Mouse (Mus musculus): Measurements from ENCODE around the gene Ppt1. TPM values are rescaled to one million over a fixed set of nuclear protein-coding genes. Genes with fewer than 3 reads are reported as not detected.

The Ppt1 gene
- polyA plus RNA-seq, 1 experiment from 2014 or later = 74.4 TPM

DNA sequence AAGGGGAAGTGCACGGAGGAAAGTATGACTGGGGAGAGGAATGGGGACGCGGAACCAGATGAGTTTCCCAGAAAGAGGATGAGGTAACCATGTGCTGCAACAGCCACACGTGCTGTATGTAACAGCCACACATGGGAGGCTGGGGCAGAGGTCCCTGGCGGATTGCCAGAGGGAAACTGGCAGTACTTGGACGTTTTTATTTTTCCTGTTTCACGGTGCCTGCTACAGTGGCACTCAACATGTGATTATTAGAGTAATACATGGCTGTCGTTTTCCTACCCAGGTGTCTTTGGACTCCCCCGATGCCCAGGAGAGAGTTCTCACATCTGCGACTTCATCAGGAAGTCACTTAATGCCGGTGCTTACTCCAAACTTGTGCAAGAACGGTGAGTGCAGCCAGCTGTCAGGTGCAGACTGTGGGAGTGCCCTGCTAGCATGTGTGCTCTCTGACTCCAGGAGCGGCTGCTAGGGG lies 12.1 kb downstream of the Ppt1 start:
- H3K36me3 ChIP-seq (ENCODE audit: insufficient read depth, low read length) = peaks cover 31% of the 10 kb centered on the region
- H3K4me2 ChIP-seq (ENCODE audit: low read length) = no peak overlapping the region
- no peaks in the 10 kb centered on the region for H3K4me1 ChIP-seq (replicated peaks; ENCODE audit: insufficient read depth, low read length)
- no peak overlapping the region for H3K9ac ChIP-seq (ENCODE audit: low read depth, low read length)
- H3K27ac ChIP-seq = no peak overlapping the region
- no peaks in the 10 kb centered on the region for H3K9me3 ChIP-seq (replicated peaks; ENCODE audit: low read length)
- ATAC-seq (replicated peaks; ENCODE audit: low FRiP score, low read depth) = no peak; the same call in 1 of the 2 replicates
- TF ChIP-seq CTCF (IDR thresholded peaks at IDR 0.05; ENCODE audit: low read depth) = no peak
- WGBS = 59% methylated on average over 13 of the region's 13 CpGs
- peak; percentile 5 for DNase-seq (ENCODE audit: low spot score)
- H3K27me3 ChIP-seq (ENCODE audit: insufficient read depth, low read length) = no peaks in the 10 kb centered on the region
- H3K4me3 ChIP-seq (replicated peaks; ENCODE audit: low read depth, low read length) = no peak overlapping the region

- H3K4me2 ChIP-seq (ENCODE audit: low read length) = no peak overlapping the region
- no peak overlapping the region for H3K9ac ChIP-seq (ENCODE audit: low read depth, low read length)
- H3K36me3 ChIP-seq (ENCODE audit: insufficient read depth, low read length) = peaks cover 37% of the 10 kb centered on the region
- H3K27ac ChIP-seq = no peak overlapping the region
- no peak overlapping the region for H3K4me3 ChIP-seq (replicated peaks; ENCODE audit: low read depth, low read length)
- H3K27me3 ChIP-seq (ENCODE audit: insufficient read depth, low read length) = no peaks in the 10 kb centered on the region
- no peaks in the 10 kb centered on the region for H3K4me1 ChIP-seq (replicated peaks; ENCODE audit: insufficient read depth, low read length)
- no peak for TF ChIP-seq CTCF (IDR thresholded peaks at IDR 0.05; ENCODE audit: low read depth)
- H3K9me3 ChIP-seq (replicated peaks; ENCODE audit: low read length) = no peaks in the 10 kb centered on the region
- no peak for DNase-seq (ENCODE audit: low spot score)
- no peak for ATAC-seq (replicated peaks; ENCODE audit: low FRiP score, low read depth)
Measured at GRCm38 (mm10) chr4:122851535-122851934, 15.5 kb downstream of the Ppt1 start.

DNA sequence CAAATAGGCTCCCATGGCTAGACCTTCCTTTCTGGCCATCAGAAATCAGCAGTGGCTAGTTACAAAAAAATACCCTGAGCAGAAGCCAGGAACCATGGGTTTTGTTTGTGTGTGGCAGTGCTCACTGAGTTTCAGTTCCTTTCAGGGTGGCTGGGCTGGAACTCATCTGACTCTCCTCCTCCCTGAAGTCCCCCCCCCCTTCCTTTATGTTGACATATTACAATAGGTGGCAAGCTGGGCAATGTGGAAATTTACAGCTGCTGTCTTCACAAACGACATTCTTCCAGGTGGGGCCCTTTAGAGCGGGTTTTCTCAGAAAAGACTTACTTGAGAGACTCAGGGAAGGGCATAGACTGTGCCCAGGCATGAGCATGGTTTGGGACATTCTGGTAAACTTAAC lies 17.6 kb downstream of the Ppt1 start:
- Histone ChIP-seq H3K4me3 (replicated peaks; ENCODE audit: low read depth, low read length) (no peak overlapping the region), H3K4me2 (ENCODE audit: low read length) (no peak overlapping the region), H3K9ac (ENCODE audit: low read depth, low read length) (no peak overlapping the region), H3K4me1 (replicated peaks; ENCODE audit: insufficient read depth, low read length) (no peaks in the 10 kb centered on the region), H3K36me3 (ENCODE audit: insufficient read depth, low read length) (peaks cover 29% of the 10 kb centered on the region), H3K27me3 (ENCODE audit: insufficient read depth, low read length) (no peaks in the 10 kb centered on the region), H3K27ac (no peak overlapping the region), H3K9me3 (replicated peaks; ENCODE audit: low read length) (no peaks in the 10 kb centered on the region)
- no peak for ATAC-seq (replicated peaks; ENCODE audit: low FRiP score, low read depth)
- 41% methylated on average over 2 of the region's 2 CpGs for WGBS
- no peak for TF ChIP-seq CTCF (IDR thresholded peaks at IDR 0.05; ENCODE audit: low read depth)
- no peak for DNase-seq (ENCODE audit: low spot score)

- H3K4me2 ChIP-seq (ENCODE audit: low read length) = no peak overlapping the region
- H3K4me3 ChIP-seq (replicated peaks; ENCODE audit: low read depth, low read length) = no peak overlapping the region
- no peaks in the 10 kb centered on the region for H3K27me3 ChIP-seq (ENCODE audit: insufficient read depth, low read length)
- WGBS = 91% methylated on average over 4 of the region's 4 CpGs
- H3K4me1 ChIP-seq (replicated peaks; ENCODE audit: insufficient read depth, low read length) = no peaks in the 10 kb centered on the region
- peaks cover 32% of the 10 kb centered on the region for H3K36me3 ChIP-seq (ENCODE audit: insufficient read depth, low read length)
- ATAC-seq (replicated peaks; ENCODE audit: low FRiP score, low read depth) = no peak
- DNase-seq (ENCODE audit: low spot score) = no peak
- H3K27ac ChIP-seq = no peak overlapping the region
- TF ChIP-seq CTCF (IDR thresholded peaks at IDR 0.05; ENCODE audit: low read depth) = no peak
- no peaks in the 10 kb centered on the region for H3K9me3 ChIP-seq (replicated peaks; ENCODE audit: low read length)
- no peak overlapping the region for H3K9ac ChIP-seq (ENCODE audit: low read depth, low read length)
Measured at GRCm38 (mm10) chr4:122854770-122855169, 18.7 kb downstream of the Ppt1 start.

- Histone ChIP-seq H3K27me3 (ENCODE audit: insufficient read depth, low read length) (no peaks in the 10 kb centered on the region), H3K36me3 (ENCODE audit: insufficient read depth, low read length) (peaks cover 49% of the 10 kb centered on the region), H3K4me1 (replicated peaks; ENCODE audit: insufficient read depth, low read length) (no peaks in the 10 kb centered on the region), H3K4me2 (ENCODE audit: low read length) (no peak overlapping the region), H3K4me3 (replicated peaks; ENCODE audit: low read depth, low read length) (no peak overlapping the region), H3K9ac (ENCODE audit: low read depth, low read length) (no peak overlapping the region), H3K27ac (no peak overlapping the region), H3K9me3 (replicated peaks; ENCODE audit: low read length) (no peaks in the 10 kb centered on the region)
- WGBS = 71% methylated on average over 2 of the region's 2 CpGs
- no peak for DNase-seq (ENCODE audit: low spot score)
- peak; percentile 31; the same call in 1 of the 2 replicates for TF ChIP-seq CTCF (IDR thresholded peaks at IDR 0.05; ENCODE audit: low read depth)
- no peak for ATAC-seq (replicated peaks; ENCODE audit: low FRiP score, low read depth)
Measured at GRCm38 (mm10) chr4:122857909-122858308, 21.9 kb downstream of the Ppt1 start.

DNA sequence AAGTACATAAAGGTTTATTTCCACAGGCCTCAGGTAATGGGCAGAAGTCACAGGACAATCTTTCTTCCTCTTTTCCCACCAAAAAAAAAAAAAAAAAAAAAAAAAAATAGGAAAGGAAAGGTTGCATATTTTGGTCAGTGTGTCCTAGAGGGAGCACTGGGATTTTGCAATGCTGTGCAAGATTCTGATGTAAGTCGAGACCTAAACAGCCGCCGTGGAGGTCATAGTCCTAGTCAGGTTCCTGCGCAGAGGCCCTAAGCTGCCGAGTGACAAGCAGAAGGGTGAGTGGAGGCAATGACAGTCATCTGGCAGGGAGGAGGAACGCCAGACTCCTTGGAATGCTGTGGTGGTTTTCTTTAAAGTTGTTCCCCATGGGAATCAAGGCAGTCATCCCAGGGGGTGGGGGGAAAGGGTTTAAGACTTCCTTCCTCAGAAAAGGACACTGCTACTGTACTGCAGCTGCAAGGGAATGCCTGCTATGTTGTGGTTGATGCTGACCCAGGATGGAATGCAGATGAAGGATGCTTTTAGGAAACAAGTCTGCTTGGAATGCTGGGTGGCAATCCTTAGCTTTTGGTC lies 23.1 kb downstream of the Ppt1 start:
- ATAC-seq (replicated peaks; ENCODE audit: low FRiP score, low read depth) = no peak
- DNase-seq (ENCODE audit: low spot score) = peak; percentile 49
- H3K36me3 ChIP-seq (ENCODE audit: insufficient read depth, low read length) = peaks cover 49% of the 10 kb centered on the region
- no peaks in the 10 kb centered on the region for H3K27me3 ChIP-seq (ENCODE audit: insufficient read depth, low read length)
- no peak overlapping the region for H3K4me3 ChIP-seq (replicated peaks; ENCODE audit: low read depth, low read length)
- WGBS = 64% methylated on average over 6 of the region's 6 CpGs
- no peak for TF ChIP-seq CTCF (IDR thresholded peaks at IDR 0.05; ENCODE audit: low read depth)
- H3K4me1 ChIP-seq (replicated peaks; ENCODE audit: insufficient read depth, low read length) = no peaks in the 10 kb centered on the region
- no peak overlapping the region for H3K4me2 ChIP-seq (ENCODE audit: low read length)
- no peak overlapping the region for H3K27ac ChIP-seq
- no peaks in the 10 kb centered on the region for H3K9me3 ChIP-seq (replicated peaks; ENCODE audit: low read length)
- no peak overlapping the region for H3K9ac ChIP-seq (ENCODE audit: low read depth, low read length)

GRCm38 (mm10) chr4:122861836-122862235 lies 25.8 kb downstream of the Ppt1 start:
- ATAC-seq (replicated peaks; ENCODE audit: low FRiP score, low read depth) (no peak), DNase-seq (ENCODE audit: low spot score) (no peak)
- Histone ChIP-seq H3K27me3 (ENCODE audit: insufficient read depth, low read length) (no peaks in the 10 kb centered on the region), H3K4me1 (replicated peaks; ENCODE audit: insufficient read depth, low read length) (no peaks in the 10 kb centered on the region), H3K27ac (no peak overlapping the region), H3K36me3 (ENCODE audit: insufficient read depth, low read length) (peaks cover 68% of the 10 kb centered on the region), H3K9me3 (replicated peaks; ENCODE audit: low read length) (no peaks in the 10 kb centered on the region), H3K4me3 (replicated peaks; ENCODE audit: low read depth, low read length) (no peak overlapping the region), H3K9ac (ENCODE audit: low read depth, low read length) (no peak overlapping the region), H3K4me2 (ENCODE audit: low read length) (no peak overlapping the region)
- TF ChIP-seq CTCF (IDR thresholded peaks at IDR 0.05; ENCODE audit: low read depth) = no peak
- WGBS = 84% methylated on average over 4 of the region's 4 CpGs

All from kidney, postnatal 0 days (tissue).